Mouse (Mus musculus) lung, embryonic 14.5 days (tissue): ENCODE measurements at regions not wholly inside any gene's neighbourhood (a gene's known extent, or its start where the extent isn't known, plus 50 kb on each side); places are given as distances from the start of the nearest gene placed in this dataset.

Source experiments
- ATAC-seq: fragments of 200-750 bp; cut with Nextera tagmentation; 2 replicates; pipeline ENCODE4 v1.8.0; 2017; ENCODE audit warnings: mild to moderate bottlenecking, moderate TSS enrichment, moderate library complexity; ENCODE audit not compliant: insufficient read depth
- DNase-seq: peaks from one replicate; pipeline ENCODE4 v3.0.0-alpha.2; 2015
- H3K27ac ChIP-seq: fragments of 300-500 bp; sonication (generic); 2 replicates; pipeline ENCODE4 v1.5.1; 2014; ENCODE audit warnings: low read depth, mild to moderate bottlenecking, moderate library complexity
- H3K27me3 ChIP-seq: fragments of 300-500 bp; sonication (generic); 2 replicates; pipeline ENCODE4 v1.6.1; 2014; ENCODE audit warnings: low read length, control low read depth; ENCODE audit not compliant: insufficient read depth
- H3K36me3 ChIP-seq: fragments of 300-500 bp; sonication (generic); 2 replicates; pipeline ENCODE4 v1.6.1; 2014; ENCODE audit warnings: control low read depth; ENCODE audit not compliant: insufficient read depth
- H3K4me1 ChIP-seq: fragments of 300-500 bp; sonication (generic); 2 replicates; pipeline ENCODE4 v1.6.1; 2014; ENCODE audit warnings: antibody characterized with exemption, control low read depth; ENCODE audit not compliant: insufficient read depth
- H3K4me2 ChIP-seq: fragments of 300-500 bp; sonication (generic); 2 replicates; pipeline ENCODE4 v1.6.1; 2014; ENCODE audit warnings: mild to moderate bottlenecking
- H3K4me3 ChIP-seq: fragments of 300-500 bp; sonication (generic); 2 replicates; pipeline ENCODE4 v1.5.1; 2014; ENCODE audit warnings: low read depth, low read length
- H3K9ac ChIP-seq: fragments of 300-500 bp; sonication (generic); 2 replicates; pipeline ENCODE4 v1.6.1; 2014
- H3K9me3 ChIP-seq: fragments of 300-500 bp; sonication (generic); 2 replicates; pipeline ENCODE4 v1.6.1; 2016; ENCODE audit warnings: low read depth, low read length, control low read depth
- CTCF ChIP-seq: IDR thresholded peaks from 2 replicates; pipeline ENCODE4 v1.5.1; 2016; ENCODE audit warnings: antibody characterized with exemption, low read depth
- WGBS: fragments of 180-500 bp; shearing (Covaris S2); extraction: QIAGEN DNeasy Blood & Tissue Kit; methylation state at CpG from one replicate; pipeline ENCODE4 v1.1.7; 2014; 5-methylcytosine and 5-hydroxymethylcytosine counted together

DNA sequence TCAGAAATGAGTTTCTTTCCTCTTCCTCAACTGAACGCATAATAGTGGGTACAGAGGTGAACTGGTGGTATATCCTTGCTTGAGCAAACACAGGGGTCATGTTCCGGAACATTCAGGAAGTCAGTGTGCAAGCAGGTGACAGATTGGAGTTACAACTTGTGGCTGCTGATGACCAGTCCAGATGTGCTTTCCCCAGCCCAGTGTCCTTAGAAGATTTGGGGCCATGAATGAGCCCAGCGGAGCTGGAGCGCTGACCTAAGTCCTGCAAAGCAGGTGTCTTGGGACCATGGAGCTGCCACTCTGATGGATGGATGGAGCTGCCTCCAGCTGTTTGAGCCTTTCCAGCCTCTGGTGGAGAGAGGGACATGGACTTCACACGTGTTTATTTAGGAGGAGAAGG lies 72.6 kb upstream of the Intu start:
- TF ChIP-seq CTCF, result no peak
- WGBS, result 68% methylated on average over 5 of the region's 5 CpGs
- H3K4me2 ChIP-seq, result no peak overlapping the region
- H3K9me3 ChIP-seq, result no peaks in the 10 kb centered on the region
- H3K27me3 ChIP-seq, result no peaks in the 10 kb centered on the region
- H3K27ac ChIP-seq, result no peak overlapping the region
- no peak overlapping the region for H3K9ac ChIP-seq
- no peak for DNase-seq
- no peaks in the 10 kb centered on the region; the same call in 1 of the 2 replicates for H3K4me1 ChIP-seq
- no peak overlapping the region for H3K4me3 ChIP-seq
- no peaks in the 10 kb centered on the region for H3K36me3 ChIP-seq
- no peak for ATAC-seq

DNA sequence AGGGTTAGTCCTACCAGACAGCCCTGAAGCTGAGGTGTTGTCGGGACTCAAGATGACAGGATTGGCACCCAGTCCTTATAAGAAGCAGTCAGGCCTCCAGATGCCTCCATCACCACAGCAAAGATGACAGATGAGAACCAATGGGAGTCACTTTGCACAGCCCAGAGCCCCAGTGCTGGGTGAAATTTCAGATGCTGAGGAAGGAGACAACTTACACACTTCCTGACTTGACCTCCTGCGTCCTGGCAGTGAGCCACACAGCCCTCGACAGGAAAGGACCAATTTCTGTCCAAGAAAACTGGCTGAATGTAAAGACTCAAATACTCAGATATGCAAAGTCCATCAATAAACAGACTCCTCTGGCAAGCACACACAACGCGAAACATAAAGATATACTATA lies 67.6 kb upstream of the Intu start:
- no peaks in the 10 kb centered on the region for H3K4me1 ChIP-seq
- no peak overlapping the region for H3K4me3 ChIP-seq
- peak; percentile 51 for DNase-seq
- WGBS, result 53% methylated on average over 5 of the region's 5 CpGs
- H3K9ac ChIP-seq, result no peak overlapping the region
- no peaks in the 10 kb centered on the region for H3K27me3 ChIP-seq
- TF ChIP-seq CTCF, result no peak
- no peak for ATAC-seq
- H3K9me3 ChIP-seq, result no peaks in the 10 kb centered on the region
- no peak overlapping the region for H3K27ac ChIP-seq
- H3K4me2 ChIP-seq, result no peak overlapping the region
- no peaks in the 10 kb centered on the region for H3K36me3 ChIP-seq

DNA sequence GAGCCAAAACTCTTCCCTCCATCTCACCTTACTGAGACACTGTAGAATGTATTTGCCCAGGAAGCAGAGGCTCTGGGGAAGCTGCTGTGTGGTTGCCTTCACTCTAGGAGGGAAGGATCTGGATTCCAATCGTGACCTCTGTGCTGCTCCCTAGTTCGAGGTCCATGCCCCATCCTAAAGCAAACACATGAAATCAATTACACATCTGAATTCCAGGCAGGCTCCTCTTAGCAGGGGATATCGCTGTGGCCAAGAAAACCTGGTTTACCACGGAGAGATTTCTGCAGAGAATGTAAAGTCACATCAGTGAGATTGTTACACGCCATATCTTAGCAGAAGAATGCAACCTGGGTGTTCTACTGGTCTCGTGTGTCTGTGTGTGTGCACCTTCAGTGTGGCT lies 61.0 kb upstream of the Intu start:
- Histone ChIP-seq H3K9ac (no peak overlapping the region), H3K27me3 (no peaks in the 10 kb centered on the region), H3K4me2 (no peak overlapping the region), H3K27ac (no peak overlapping the region), H3K4me3 (no peak overlapping the region), H3K36me3 (no peaks in the 10 kb centered on the region), H3K4me1 (no peaks in the 10 kb centered on the region), H3K9me3 (no peaks in the 10 kb centered on the region)
- no peak for ATAC-seq
- no peak for DNase-seq
- 56% methylated on average over 6 of the region's 6 CpGs for WGBS
- TF ChIP-seq CTCF, result no peak

DNA sequence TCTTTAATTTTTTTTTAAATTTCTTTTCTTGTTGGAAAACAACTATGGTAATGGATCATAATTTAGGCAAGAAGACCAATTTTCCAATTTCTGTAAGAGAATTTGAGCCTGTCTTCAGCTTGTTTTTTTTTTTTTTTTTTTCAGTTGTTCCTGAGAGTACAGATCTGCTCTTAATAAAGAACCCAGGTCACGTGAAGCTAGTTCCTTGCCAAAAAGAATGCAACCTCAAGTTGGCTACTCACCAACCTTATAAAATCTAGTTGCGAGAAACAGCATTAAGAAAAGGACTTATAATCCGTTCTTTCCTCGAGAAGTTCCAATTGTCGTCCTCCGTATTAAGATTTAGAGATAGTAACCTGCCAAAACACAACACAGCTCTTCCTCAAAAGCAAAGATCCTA lies 58.3 kb upstream of the Intu start:
- H3K4me2 ChIP-seq, result no peak overlapping the region
- no peaks in the 10 kb centered on the region for H3K27me3 ChIP-seq
- TF ChIP-seq CTCF, result no peak
- H3K4me1 ChIP-seq, result no peaks in the 10 kb centered on the region
- WGBS, result 87% methylated on average over 6 of the region's 6 CpGs
- no peak for ATAC-seq
- DNase-seq, result no peak
- no peak overlapping the region for H3K4me3 ChIP-seq
- H3K9ac ChIP-seq, result no peak overlapping the region
- H3K9me3 ChIP-seq, result no peaks in the 10 kb centered on the region
- no peak overlapping the region for H3K27ac ChIP-seq
- no peaks in the 10 kb centered on the region for H3K36me3 ChIP-seq

DNA sequence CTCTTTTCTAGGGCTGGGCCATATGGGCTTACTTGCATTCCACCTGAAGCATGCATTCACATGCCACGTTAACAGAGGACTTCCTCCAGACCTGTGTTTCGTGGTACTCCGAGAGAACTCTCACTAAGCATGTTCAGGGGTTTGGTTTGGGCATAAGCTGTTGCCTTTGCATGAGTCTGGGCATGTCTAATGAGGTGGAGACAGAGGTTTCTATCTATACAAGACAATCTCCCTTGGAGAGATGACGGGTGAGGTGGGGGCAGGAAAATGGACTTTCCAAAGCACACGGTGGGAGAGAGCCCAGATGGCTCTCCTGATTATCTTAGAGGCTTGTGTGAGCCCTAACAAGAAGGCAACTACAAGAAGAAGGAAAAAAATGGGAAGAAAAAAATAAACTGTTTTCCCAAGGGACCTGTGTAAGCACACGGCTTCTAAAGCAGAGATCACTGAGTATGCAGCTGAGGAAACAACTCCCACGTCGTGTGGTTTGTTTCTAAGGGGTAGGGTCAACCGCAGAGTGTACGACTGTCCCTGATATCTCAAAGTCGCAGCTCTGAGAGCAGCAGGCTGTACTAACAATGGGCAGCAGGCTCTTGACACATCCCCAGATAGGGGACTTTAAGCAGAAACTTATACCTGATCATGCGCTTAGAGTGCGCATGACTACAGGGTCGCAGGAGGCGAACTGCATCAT lies 50.7 kb upstream of the Intu start:
- no peaks in the 10 kb centered on the region for H3K9me3 ChIP-seq
- no peaks in the 10 kb centered on the region for H3K4me1 ChIP-seq
- H3K4me3 ChIP-seq, result no peak overlapping the region
- no peak for DNase-seq
- WGBS, result 63% methylated on average over 15 of the region's 15 CpGs
- no peak overlapping the region for H3K27ac ChIP-seq
- no peak overlapping the region for H3K4me2 ChIP-seq
- H3K36me3 ChIP-seq, result no peaks in the 10 kb centered on the region
- no peaks in the 10 kb centered on the region for H3K27me3 ChIP-seq
- no peak overlapping the region for H3K9ac ChIP-seq
- ATAC-seq, result no peak
- no peak for TF ChIP-seq CTCF
